Mouse (Mus musculus) stomach, postnatal 0 days (tissue): ENCODE measurements around the gene Sox5.

Experiments
- CTCF ChIP-seq: IDR thresholded peaks from 2 replicates; pipeline ENCODE4 v1.5.1; 2016; ENCODE audit warnings: antibody characterized with exemption, low read depth, mild to moderate bottlenecking, moderate library complexity
- EP300 ChIP-seq: optimal IDR thresholded peaks from 2 replicates; pipeline ENCODE3; 2016; ENCODE audit warnings: antibody characterized with exemption

- TF ChIP-seq CTCF (peak; percentile 57), EP300 (no peak)
These were observed 510.5 kb downstream of the Sox5 start for GRCm38 (mm10) chr6:144271326-144271725.
